Mouse (Mus musculus): ENCODE data around the gene Spata5.
A peak's percentile ranks its signal among the peaks of the same experiment; 100 is the strongest.

DNA sequence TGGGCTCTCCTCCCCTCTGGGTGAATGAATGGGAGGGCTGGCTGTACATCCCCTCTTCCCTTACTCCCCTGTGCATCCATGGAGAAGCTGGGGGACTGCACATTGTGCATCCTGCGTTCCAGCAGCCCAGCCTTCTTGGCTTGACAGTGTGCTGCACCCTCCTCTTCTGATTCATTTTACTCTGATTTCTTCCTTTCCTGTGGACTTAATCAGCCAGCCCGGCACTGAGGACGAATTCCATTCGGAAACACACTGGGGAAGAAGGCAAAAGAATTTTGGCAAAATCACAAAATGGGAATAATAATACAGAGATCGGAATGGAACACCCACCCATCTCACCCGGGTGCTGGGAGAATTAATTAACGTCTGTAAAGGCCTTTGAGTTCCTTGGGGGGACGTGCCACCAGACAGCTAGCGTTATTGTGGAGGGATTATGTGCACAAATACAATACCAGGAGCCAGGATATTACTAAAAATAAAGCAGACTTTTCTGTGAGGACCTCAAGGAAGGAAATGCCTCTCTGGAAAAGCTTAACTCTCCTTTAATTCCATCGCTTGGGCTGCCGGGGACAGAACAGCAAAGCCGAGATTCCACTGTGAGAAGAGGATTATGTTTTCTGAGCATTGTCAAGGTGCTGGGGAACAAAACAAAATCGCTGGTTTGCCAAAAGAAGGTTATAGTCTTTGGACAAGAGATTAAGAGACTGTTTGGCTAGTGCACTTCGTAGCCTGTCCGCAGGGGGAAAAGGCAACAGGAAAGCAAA is 166.5 kb downstream of the Spata5 start:
- TF ChIP-seq CTCF (IDR thresholded peaks at IDR 0.05) (peak; percentile 58), POLR2A (IDR thresholded peaks at IDR 0.05; ENCODE audit: insufficient read depth, low read depth, low read length) (0 out of 2 replicates have a peak, but pooled peaks have one; percentile 11)
